Mouse (Mus musculus) stomach, postnatal 0 days (tissue): ENCODE results near the gene Sept9.

ENCODE experiments used
- CTCF ChIP-seq: IDR thresholded peaks from 2 replicates; pipeline ENCODE4 v1.5.1; 2016; ENCODE audit warnings: antibody characterized with exemption, low read depth, mild to moderate bottlenecking, moderate library complexity
- EP300 ChIP-seq: optimal IDR thresholded peaks from 2 replicates; pipeline ENCODE3; 2016; ENCODE audit warnings: antibody characterized with exemption

GRCm38 (mm10) chr11:117350462-117351222 is 151.2 kb downstream of the Sept9 start:
- TF ChIP-seq CTCF (no peak), EP300 (no peak)
